Mouse (Mus musculus) testis, adult 2 months (tissue): Measurements from ENCODE around the gene Nbeal2. TPM values are rescaled to one million over a fixed set of nuclear protein-coding genes. Genes with fewer than 3 reads are reported as not detected.

Source experiments
- H3K27ac ChIP-seq: fragments of 200-500 bp; 2 replicates; pipeline ENCODE4 v1.5.1; 2012; ENCODE audit warnings: low read depth, low read length; ENCODE audit not compliant: control insufficient read depth, insufficient read depth
- H3K27me3 ChIP-seq: fragments of 200-500 bp; 2 replicates; pipeline ENCODE4 v1.6.1; 2012; ENCODE audit warnings: mild to moderate bottlenecking, low read length, moderate library complexity; ENCODE audit not compliant: control insufficient read depth, insufficient read depth
- H3K36me3 ChIP-seq: fragments of 200-500 bp; 2 replicates; pipeline ENCODE4 v1.6.1; 2012; ENCODE audit warnings: mild to moderate bottlenecking, low read length; ENCODE audit not compliant: control insufficient read depth, insufficient read depth
- H3K4me1 ChIP-seq: fragments of 200-500 bp; 2 replicates; pipeline ENCODE4 v1.6.1; 2012; ENCODE audit warnings: low read length; ENCODE audit not compliant: control insufficient read depth, insufficient read depth
- H3K4me3 ChIP-seq: fragments of 200-500 bp; 2 replicates; pipeline ENCODE4 v1.5.1; 2012; ENCODE audit warnings: low read depth, mild to moderate bottlenecking, low read length, moderate library complexity, mixed read lengths; ENCODE audit not compliant: control insufficient read depth
- CTCF ChIP-seq: fragments of 200-500 bp; IDR thresholded peaks from 2 replicates; pipeline ENCODE4 v1.5.1; 2012; ENCODE audit warnings: low read depth, mild to moderate bottlenecking, inconsistent platforms, low read length, moderate library complexity; ENCODE audit not compliant: control insufficient read depth, insufficient read depth, insufficient replicate concordance
- POLR2A ChIP-seq: fragments of 200-500 bp; IDR thresholded peaks from 2 replicates; pipeline ENCODE4 v1.6.1; 2012; ENCODE audit warnings: low read depth, mild to moderate bottlenecking, inconsistent platforms, low read length, moderate library complexity; ENCODE audit not compliant: control insufficient read depth
- polyA plus RNA-seq: library from polyadenylated mRNA; depleted of rRNA; stranded (reverse); fragments of >200 nt; gene quantifications from 2 replicates; pipeline ENCODE4 v1.2.3, GENCODE M21; 2012; rRNA removed

Gene Nbeal2
- polyA plus RNA-seq, 1 experiment = 5.4 TPM

GRCm38 (mm10) chr9:110611471-110611870 lies 42.5 kb downstream of the Nbeal2 start:
- no peaks in the 10 kb centered on the region for H3K4me1 ChIP-seq
- no peak overlapping the region for H3K4me3 ChIP-seq
- H3K27me3 ChIP-seq = no peaks in the 10 kb centered on the region
- no peaks in the 10 kb centered on the region; the same call in 1 of the 2 replicates for H3K36me3 ChIP-seq
- H3K27ac ChIP-seq = no peak overlapping the region
- TF ChIP-seq CTCF = no peak
- TF ChIP-seq POLR2A = no peak

- Histone ChIP-seq H3K27me3 (no peaks in the 10 kb centered on the region), H3K36me3 (no peaks in the 10 kb centered on the region; the same call in none of the 2 replicates), H3K4me3 (no peak overlapping the region), H3K27ac (no peak overlapping the region), H3K4me1 (no peaks in the 10 kb centered on the region)
- TF ChIP-seq POLR2A = no peak
- no peak for TF ChIP-seq CTCF
Observed at GRCm38 (mm10) chr9:110583521-110583920, 70.4 kb downstream of the Nbeal2 start.

GRCm38 (mm10) chr9:110582161-110582560 lies 71.8 kb downstream of the Nbeal2 start:
- H3K27me3 ChIP-seq = no peaks in the 10 kb centered on the region
- H3K36me3 ChIP-seq = no peaks in the 10 kb centered on the region; the same call in 1 of the 2 replicates
- H3K27ac ChIP-seq = no peak overlapping the region
- no peak overlapping the region for H3K4me3 ChIP-seq
- TF ChIP-seq POLR2A (no peak), CTCF (no peak)
- H3K4me1 ChIP-seq = no peaks in the 10 kb centered on the region

Other genes with a start within 250 kb of the Nbeal2 start
- 28.4 and 32.3 TPM in 2 replicates for gene Ptpn23, start 245.9 kb downstream of the Nbeal2 start, polyA plus RNA-seq
- not detected in 2 replicates for gene Ngp, start 234.4 kb downstream of the Nbeal2 start, polyA plus RNA-seq
- gene Klhl18, start 177.5 kb downstream of the Nbeal2 start, polyA plus RNA-seq = 11.5 TPM in 2 replicates
- gene Kif9, start 177.2 kb downstream of the Nbeal2 start, polyA plus RNA-seq = 122 and 131 TPM in 2 replicates
- gene Setd2, start 121.6 kb downstream of the Nbeal2 start, polyA plus RNA-seq = 33.1 and 34.8 TPM in 2 replicates
- gene Nradd, start 29.7 kb downstream of the Nbeal2 start, polyA plus RNA-seq = 12.2 and 13.2 TPM in 2 replicates
- 76.5 and 78.9 TPM in 2 replicates for gene Ccdc12, start 2.3 kb upstream of the Nbeal2 start, polyA plus RNA-seq
- 0.90 TPM in 2 replicates for gene Myl3, start 87.7 kb upstream of the Nbeal2 start, polyA plus RNA-seq
- 2.8 and 2.9 TPM in 2 replicates for gene Pth1r, start 93.0 kb upstream of the Nbeal2 start, polyA plus RNA-seq
- 68.5 and 85.7 TPM in 2 replicates for gene Prss42, start 144.0 kb upstream of the Nbeal2 start, polyA plus RNA-seq
- 28.9 and 30.6 TPM in 2 replicates for gene Prss44, start 159.8 kb upstream of the Nbeal2 start, polyA plus RNA-seq
- gene Prss43, start 172.5 kb upstream of the Nbeal2 start, polyA plus RNA-seq = 25.2 and 30.5 TPM in 2 replicates
- gene Prss45, start 180.4 kb upstream of the Nbeal2 start, polyA plus RNA-seq = 66.2 and 67.9 TPM in 2 replicates
- 130 and 134 TPM in 2 replicates for gene Prss46, start 190.3 kb upstream of the Nbeal2 start, polyA plus RNA-seq
- 52.9 and 82.3 TPM in 2 replicates for gene Prss50, start 203.8 kb upstream of the Nbeal2 start, polyA plus RNA-seq
- 4.1 and 4.8 TPM in 2 replicates for gene Als2cl, start 225.7 kb upstream of the Nbeal2 start, polyA plus RNA-seq
- 0.96 and 1.8 TPM in 2 replicates for gene Tmie, start 226.0 kb upstream of the Nbeal2 start, polyA plus RNA-seq